Mouse (Mus musculus) lung, adult 2 months (tissue): Measurements from ENCODE around the gene Hemgn.

ENCODE experiments used
- CTCF ChIP-seq: fragments of 200-500 bp; IDR thresholded peaks from 2 replicates; pipeline ENCODE4 v1.5.1; 2011; ENCODE audit warnings: mild to moderate bottlenecking, low read length, control low read depth; ENCODE audit not compliant: insufficient read depth
- POLR2A ChIP-seq: fragments of 200-500 bp; IDR thresholded peaks from 2 replicates; pipeline ENCODE4 v1.6.1; 2011; ENCODE audit warnings: low read depth, mild to moderate bottlenecking, control low read depth, low read length, borderline replicate concordance; ENCODE audit errors: extremely low read depth

DNA sequence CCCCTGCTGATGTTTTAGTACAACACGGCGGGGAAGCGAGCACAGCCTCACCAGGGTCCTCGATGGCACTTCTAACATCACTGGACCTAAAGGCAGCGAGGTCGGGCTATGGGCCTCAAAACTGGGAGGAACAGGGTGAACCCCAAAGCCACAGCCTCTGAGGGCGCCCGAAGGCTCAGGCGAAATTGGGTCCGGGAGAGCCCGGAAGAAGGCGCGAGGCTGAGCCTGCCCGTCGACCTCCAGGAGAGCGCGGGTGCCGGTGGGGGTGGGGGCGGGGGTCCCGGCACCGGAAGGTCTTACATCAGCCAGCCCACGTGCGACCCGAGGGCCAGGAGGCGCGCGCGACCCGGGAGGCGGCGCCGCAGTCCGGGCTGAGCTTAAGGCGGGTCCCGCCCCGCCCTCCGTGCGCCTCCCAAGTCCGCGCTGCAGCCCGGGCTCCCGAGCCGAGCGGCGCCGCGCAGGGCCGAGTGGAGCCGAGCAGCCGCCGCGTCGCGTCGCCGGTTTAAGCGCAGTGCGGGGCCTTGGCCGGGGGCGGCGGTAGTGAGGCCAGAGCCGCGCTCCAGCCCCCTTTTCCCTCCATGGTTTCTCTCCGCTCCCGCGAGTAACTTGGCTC lies 37.3 kb upstream of the Hemgn start, which contains the start of gene Anp32b:
- TF ChIP-seq CTCF (no peak), POLR2A (no peak; the same call in 1 of the 2 replicates)
